27 mouse cellular contexts compared by ENCODE assay signal in genomic region chr14:29172207-29172606, GRCm38 (mm10).
"Had no signal": no experiment of that assay in that cellular context is flagged by ENCODE, and none has a peak within 500 bp of the region (broad histone marks: within the 10 kb centered on the region; RNA-seq: fewer than 3 reads in every experiment).

No protein-coding gene starts in this region.

- H3K4me2 ChIP-seq: heart, embryonic 12.5 days; hindbrain, embryonic 12.5 days; hindbrain, embryonic 14.5 days; intestine, embryonic 15.5 days; kidney, embryonic 15.5 days; limb, embryonic 13.5 days; limb, embryonic 15.5 days; liver, embryonic 12.5 days had no signal

- H3K4me3 ChIP-seq: gastrocnemius, adult 2 months; heart, embryonic 12.5 days; hindbrain, embryonic 10.5 days; hindbrain, embryonic 12.5 days; intestine, embryonic 15.5 days; kidney, embryonic 15.5 days; limb, embryonic 13.5 days; limb, embryonic 15.5 days; liver, embryonic 12.5 days had no signal

- H3K9ac ChIP-seq: heart, embryonic 12.5 days; hindbrain, embryonic 12.5 days; hindbrain, embryonic 14.5 days; intestine, embryonic 15.5 days; kidney, embryonic 15.5 days; limb, embryonic 13.5 days; limb, embryonic 15.5 days; liver, embryonic 12.5 days; liver, embryonic 14.5 days had no signal

- H3K27me3 ChIP-seq: heart, embryonic 12.5 days; hindbrain, embryonic 12.5 days; intestine, embryonic 15.5 days; kidney, embryonic 15.5 days; limb, embryonic 13.5 days; limb, embryonic 15.5 days; liver, embryonic 12.5 days had no signal

- H3K4me1 ChIP-seq: heart, embryonic 12.5 days; hindbrain, embryonic 10.5 days; hindbrain, embryonic 12.5 days; intestine, embryonic 15.5 days; limb, embryonic 15.5 days; liver, embryonic 12.5 days had no signal

- DNase-seq: gastrocnemius, adult 2 months; gastrocnemius, postnatal 10 days; gastrocnemius, postnatal 25 days; heart, adult 18-20 months; heart, postnatal 10 days; heart, postnatal 4 days; kidney, adult 11 months; kidney, adult 2 months; kidney, adult 9 months; kidney, postnatal 14 days; kidney, postnatal 36 days; layer of hippocampus, adult 9-11 months; layer of hippocampus, postnatal 36 days; left cerebral cortex, postnatal 4 days had no signal

- H3K9me3 ChIP-seq: heart, embryonic 12.5 days; hindbrain, embryonic 10.5 days; hindbrain, embryonic 12.5 days; intestine, embryonic 15.5 days; kidney, embryonic 15.5 days; limb, embryonic 13.5 days; limb, embryonic 15.5 days; liver, embryonic 12.5 days had no signal

- H3K36me3 ChIP-seq: heart, embryonic 12.5 days; hindbrain, embryonic 10.5 days; hindbrain, embryonic 12.5 days; intestine, embryonic 15.5 days; kidney, embryonic 15.5 days; limb, embryonic 13.5 days; limb, embryonic 15.5 days; liver, embryonic 12.5 days had no signal

- ATAC-seq: hindbrain, embryonic 16.5 days; inflammation-experienced regulatory T-cells, adult 6 months; intestine, embryonic 15.5 days; liver, embryonic 12.5 days had no signal

- H3K27ac ChIP-seq: gastrocnemius, adult 2 months; hindbrain, embryonic 10.5 days; hindbrain, embryonic 12.5 days; hindbrain, embryonic 14.5 days; intestine, embryonic 15.5 days; kidney, embryonic 15.5 days; kidney, postnatal 0 days; limb, embryonic 13.5 days; limb, embryonic 15.5 days; liver, embryonic 12.5 days; liver, embryonic 14.5 days had no signal
